Mouse (Mus musculus): Measurements from ENCODE around the gene Kif1a. TPM values are rescaled to one million over a fixed set of nuclear protein-coding genes. Genes with fewer than 3 reads are reported as not detected.

Kif1a gene
- polyA plus RNA-seq, 1 experiment from 2014 or later: 8.6 TPM

GRCm38 (mm10) chr1:93132676-93133075, 30.9 kb upstream of the Kif1a start:
- Histone ChIP-seq H3K9ac (no peak overlapping the region), H3K9me3 (ENCODE audit: low read depth, low read length) (no peaks in the 10 kb centered on the region), H3K36me3 (ENCODE audit: insufficient read depth) (no peaks in the 10 kb centered on the region), H3K4me2 (no peak overlapping the region), H3K27me3 (ENCODE audit: insufficient read depth, low read length) (no peaks in the 10 kb centered on the region), H3K27ac (ENCODE audit: low read depth) (no peak overlapping the region), H3K4me1 (ENCODE audit: insufficient read depth) (no peaks in the 10 kb centered on the region), H3K4me3 (ENCODE audit: low read depth, low read length) (no peak overlapping the region)
- DNase-seq: no peak
- TF ChIP-seq CTCF (IDR thresholded peaks at IDR 0.05; ENCODE audit: low read depth): no peak
- WGBS: 34% methylated on average over 8 of the region's 8 CpGs
- no peak for ATAC-seq (ENCODE audit: insufficient read depth)

GRCm38 (mm10) chr1:93130242-93130983, 28.7 kb upstream of the Kif1a start:
- Histone ChIP-seq H3K27me3 (ENCODE audit: insufficient read depth, low read length) (no peaks in the 10 kb centered on the region), H3K36me3 (ENCODE audit: insufficient read depth) (no peaks in the 10 kb centered on the region), H3K9ac (no peak overlapping the region), H3K27ac (ENCODE audit: low read depth) (peak overlapping the region; percentile 89), H3K4me1 (ENCODE audit: insufficient read depth) (no peaks in the 10 kb centered on the region), H3K9me3 (ENCODE audit: low read depth, low read length) (no peaks in the 10 kb centered on the region), H3K4me2 (0 out of 2 replicates have a peak overlapping the region, but pooled peaks have one; percentile 15), H3K4me3 (ENCODE audit: low read depth, low read length) (no peak overlapping the region)
- ATAC-seq (ENCODE audit: insufficient read depth) (peak; percentile 78), DNase-seq (peak; percentile 84)
- WGBS: 54% methylated on average over 10 of the region's 10 CpGs
- TF ChIP-seq CTCF (IDR thresholded peaks at IDR 0.05; ENCODE audit: low read depth): no peak

- Histone ChIP-seq H3K9ac (no peak overlapping the region), H3K9me3 (ENCODE audit: low read depth, low read length) (no peaks in the 10 kb centered on the region), H3K4me1 (ENCODE audit: insufficient read depth) (no peaks in the 10 kb centered on the region), H3K27ac (ENCODE audit: low read depth) (peak overlapping the region; percentile 50), H3K4me3 (ENCODE audit: low read depth, low read length) (no peak overlapping the region), H3K4me2 (no peak overlapping the region), H3K36me3 (ENCODE audit: insufficient read depth) (no peaks in the 10 kb centered on the region), H3K27me3 (ENCODE audit: insufficient read depth, low read length) (no peaks in the 10 kb centered on the region)
- DNase-seq (peak; percentile 83), ATAC-seq (ENCODE audit: insufficient read depth) (peak; percentile 37; the same call in 1 of the 2 replicates)
- WGBS: 27% methylated on average over 6 of the region's 6 CpGs
- peak; percentile 86 for TF ChIP-seq CTCF (IDR thresholded peaks at IDR 0.05; ENCODE audit: low read depth)
Observed at GRCm38 (mm10) chr1:93128710-93129349, 27.1 kb upstream of the Kif1a start.

- Histone ChIP-seq H3K4me2 (no peak overlapping the region), H3K4me1 (ENCODE audit: insufficient read depth) (no peaks in the 10 kb centered on the region), H3K36me3 (ENCODE audit: insufficient read depth) (no peaks in the 10 kb centered on the region), H3K4me3 (ENCODE audit: low read depth, low read length) (no peak overlapping the region), H3K9me3 (ENCODE audit: low read depth, low read length) (no peaks in the 10 kb centered on the region), H3K27ac (ENCODE audit: low read depth) (no peak overlapping the region), H3K9ac (no peak overlapping the region), H3K27me3 (ENCODE audit: insufficient read depth, low read length) (no peaks in the 10 kb centered on the region)
- no peak for ATAC-seq (ENCODE audit: insufficient read depth)
- no peak for DNase-seq
- TF ChIP-seq CTCF (IDR thresholded peaks at IDR 0.05; ENCODE audit: low read depth): no peak
- 77% methylated on average over 8 of the region's 8 CpGs for WGBS
Observed at GRCm38 (mm10) chr1:93128209-93128608, 26.5 kb upstream of the Kif1a start.

GRCm38 (mm10) chr1:93125256-93125655, 23.5 kb upstream of the Kif1a start:
- Histone ChIP-seq H3K4me1 (ENCODE audit: insufficient read depth) (no peaks in the 10 kb centered on the region), H3K36me3 (ENCODE audit: insufficient read depth) (no peaks in the 10 kb centered on the region), H3K9ac (no peak overlapping the region), H3K4me3 (ENCODE audit: low read depth, low read length) (no peak overlapping the region), H3K27ac (ENCODE audit: low read depth) (no peak overlapping the region), H3K4me2 (no peak overlapping the region), H3K27me3 (ENCODE audit: insufficient read depth, low read length) (no peaks in the 10 kb centered on the region), H3K9me3 (ENCODE audit: low read depth, low read length) (no peaks in the 10 kb centered on the region)
- peak; percentile 22; the same call in 1 of the 2 replicates for ATAC-seq (ENCODE audit: insufficient read depth)
- 42% methylated on average over 5 of the region's 5 CpGs for WGBS
- peak; percentile 75 for DNase-seq
- TF ChIP-seq CTCF (IDR thresholded peaks at IDR 0.05; ENCODE audit: low read depth): peak; percentile 46

GRCm38 (mm10) chr1:93124066-93124465, 22.3 kb upstream of the Kif1a start:
- Histone ChIP-seq H3K9me3 (ENCODE audit: low read depth, low read length) (no peaks in the 10 kb centered on the region), H3K27ac (ENCODE audit: low read depth) (no peak overlapping the region), H3K9ac (no peak overlapping the region), H3K4me2 (no peak overlapping the region), H3K27me3 (ENCODE audit: insufficient read depth, low read length) (no peaks in the 10 kb centered on the region), H3K4me1 (ENCODE audit: insufficient read depth) (no peaks in the 10 kb centered on the region), H3K36me3 (ENCODE audit: insufficient read depth) (no peaks in the 10 kb centered on the region), H3K4me3 (ENCODE audit: low read depth, low read length) (no peak overlapping the region)
- DNase-seq (no peak), ATAC-seq (ENCODE audit: insufficient read depth) (no peak)
- TF ChIP-seq CTCF (IDR thresholded peaks at IDR 0.05; ENCODE audit: low read depth): no peak
- WGBS: 48% methylated on average over 8 of the region's 8 CpGs

GRCm38 (mm10) chr1:93123179-93123854, 21.6 kb upstream of the Kif1a start:
- no peak overlapping the region for H3K27ac ChIP-seq (ENCODE audit: low read depth)
- H3K36me3 ChIP-seq (ENCODE audit: insufficient read depth): no peaks in the 10 kb centered on the region
- H3K27me3 ChIP-seq (ENCODE audit: insufficient read depth, low read length): no peaks in the 10 kb centered on the region
- H3K4me1 ChIP-seq (ENCODE audit: insufficient read depth): no peaks in the 10 kb centered on the region
- H3K4me2 ChIP-seq: no peak overlapping the region
- WGBS: 47% methylated on average over 11 of the region's 11 CpGs
- ATAC-seq (ENCODE audit: insufficient read depth) (peak; percentile 16; the same call in 1 of the 2 replicates), DNase-seq (peak; percentile 27)
- no peak for TF ChIP-seq CTCF (IDR thresholded peaks at IDR 0.05; ENCODE audit: low read depth)
- H3K4me3 ChIP-seq (ENCODE audit: low read depth, low read length): no peak overlapping the region
- no peaks in the 10 kb centered on the region for H3K9me3 ChIP-seq (ENCODE audit: low read depth, low read length)
- H3K9ac ChIP-seq: no peak overlapping the region

Measured in lung, embryonic 14.5 days (tissue).